Mouse (Mus musculus) megakaryocyte, embryonic 14.5 days (primary cell): ENCODE measurements around the gene Frem2.

ENCODE experiments used
- FLI1 ChIP-seq: IDR thresholded peaks from 2 replicates; pipeline ENCODE4 v1.6.1; 2012; ENCODE audit warnings: low read length, inconsistent platforms, mixed read lengths
- GATA1 ChIP-seq: IDR thresholded peaks from 3 replicates; pipeline ENCODE4 v1.6.1; 2012; ENCODE audit warnings: mixed read lengths, low read length, inconsistent platforms, borderline replicate concordance

DNA sequence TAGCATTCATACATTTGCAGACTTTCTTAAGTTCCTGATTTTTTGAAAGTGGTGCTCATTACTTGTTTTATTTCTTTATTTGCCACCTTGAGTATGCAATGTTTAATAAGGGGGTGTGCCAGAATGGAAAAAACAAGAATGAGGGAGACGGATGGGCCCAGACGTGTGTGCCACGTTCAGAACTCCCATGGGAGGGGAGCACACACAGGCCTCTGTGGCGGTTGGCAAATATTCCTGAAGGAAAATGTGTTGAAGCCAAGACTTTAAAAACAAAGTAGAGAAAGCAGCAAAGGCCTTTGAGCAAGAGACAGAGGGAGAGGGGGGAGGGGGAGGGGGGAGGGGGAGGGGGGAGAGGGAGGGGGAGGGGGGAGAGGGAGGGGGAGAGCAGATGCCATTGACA is 47.3 kb downstream of the Frem2 start:
- TF ChIP-seq GATA1 (no peak), FLI1 (no peak)
